Mouse (Mus musculus) heart, embryonic 15.5 days (tissue): ENCODE data around the gene Smg6. TPM values are rescaled to one million over a fixed set of nuclear protein-coding genes. Genes with fewer than 3 reads are reported as not detected.

Experiments
- ATAC-seq: fragments of 200-750 bp; cut with Nextera tagmentation; replicated peaks from 2 replicates; pipeline ENCODE4 v1.8.0; 2017; ENCODE audit warnings: low read depth, moderate TSS enrichment; ENCODE audit not compliant: insufficient number of reproducible peaks, insufficient read depth, low FRiP score
- H3K27ac ChIP-seq: fragments of 300-500 bp; sonication (generic); 2 replicates; pipeline ENCODE4 v1.5.1; 2015; ENCODE audit warnings: mild to moderate bottlenecking, inconsistent platforms
- H3K27me3 ChIP-seq: fragments of 300-500 bp; sonication (generic); 2 replicates; pipeline ENCODE4 v1.6.1; 2015; ENCODE audit warnings: inconsistent platforms
- H3K36me3 ChIP-seq: fragments of 300-500 bp; sonication (generic); 2 replicates; pipeline ENCODE4 v1.6.1; 2015; ENCODE audit warnings: mild to moderate bottlenecking, inconsistent platforms
- H3K4me1 ChIP-seq: fragments of 300-500 bp; sonication (generic); replicated peaks from 2 replicates; pipeline ENCODE4 v1.6.1; 2015; ENCODE audit warnings: inconsistent platforms
- H3K4me2 ChIP-seq: fragments of 300-500 bp; sonication (generic); 2 replicates; pipeline ENCODE4 v1.6.1; 2015; ENCODE audit warnings: inconsistent platforms, mild to moderate bottlenecking, moderate library complexity
- H3K4me3 ChIP-seq: fragments of 300-500 bp; sonication (generic); 2 replicates; pipeline ENCODE4 v1.5.1; 2015; ENCODE audit warnings: mild to moderate bottlenecking, inconsistent platforms
- H3K9ac ChIP-seq: fragments of 300-500 bp; sonication (generic); 2 replicates; pipeline ENCODE4 v1.6.1; 2015; ENCODE audit warnings: mild to moderate bottlenecking, inconsistent platforms
- H3K9me3 ChIP-seq: fragments of 300-500 bp; sonication (generic); replicated peaks from 2 replicates; pipeline ENCODE4 v1.6.1; 2016; ENCODE audit warnings: inconsistent platforms
- WGBS: fragments of 180-500 bp; shearing (Covaris S2); methylation state at CpG from one replicate; pipeline ENCODE4 v1.1.7; 2015; ENCODE audit warnings: mixed read lengths; 5-methylcytosine and 5-hydroxymethylcytosine counted together
- polyA plus RNA-seq: library from polyadenylated mRNA; unstranded; fragments of >200 nt; fragmentation: Nextera tagmentation; extraction: Ambion mirVana; gene quantifications from 2 replicates; pipeline ENCODE4 v1.2.1, GENCODE M21; 2015

Gene Smg6
- polyA plus RNA-seq, 1 experiment from 2014 or later = 10.0 TPM

DNA sequence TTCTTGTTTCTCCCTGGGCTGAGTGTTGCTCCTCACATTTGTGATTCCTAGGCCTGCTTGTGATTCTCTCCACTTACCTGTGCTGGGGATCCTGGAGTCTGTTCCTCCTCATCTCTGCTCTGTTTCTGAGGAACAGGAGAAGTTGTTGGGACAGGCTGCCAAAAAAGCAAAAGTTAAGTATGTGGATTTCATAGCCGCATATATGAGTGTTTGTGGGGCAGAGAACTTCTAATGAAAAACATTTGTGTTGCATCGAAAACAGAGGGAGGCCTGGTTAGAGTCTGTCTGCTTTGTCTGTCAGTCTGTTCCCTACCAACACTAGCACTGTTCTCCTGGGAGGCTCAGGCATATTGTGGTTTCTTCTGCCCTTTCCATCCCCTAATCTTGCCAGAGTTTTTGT, 148.1 kb downstream of the Smg6 start:
- peak overlapping the region; percentile 43; the same call in 1 of the 2 replicates for H3K27ac ChIP-seq
- ATAC-seq = no peak

DNA sequence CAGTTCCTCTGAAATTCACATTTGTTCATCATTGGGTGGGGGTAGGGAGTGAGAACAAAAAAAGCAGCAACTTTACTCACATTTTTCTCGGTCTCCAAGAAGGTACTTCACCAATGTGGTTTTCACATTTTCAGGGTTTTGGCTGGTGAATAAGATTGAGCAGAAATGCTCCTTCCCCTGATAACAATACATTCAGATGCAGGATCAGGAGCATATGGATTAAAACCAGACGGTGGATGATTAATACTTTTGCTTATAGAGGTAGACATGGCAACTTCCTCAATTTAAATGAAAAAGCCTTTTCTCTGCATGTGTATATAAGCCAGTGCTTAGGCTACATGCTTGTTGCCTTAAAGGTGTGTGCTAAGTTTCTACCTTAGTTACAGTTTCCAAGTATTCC, 148.9 kb downstream of the Smg6 start:
- Histone ChIP-seq H3K36me3 (no peaks in the 10 kb centered on the region), H3K27me3 (no peaks in the 10 kb centered on the region), H3K4me1 (peaks cover 6% of the 10 kb centered on the region; the same call in 1 of the 2 replicates), H3K9ac (no peak overlapping the region), H3K4me3 (no peak overlapping the region), H3K27ac (no peak overlapping the region), H3K4me2 (no peak overlapping the region), H3K9me3 (no peaks in the 10 kb centered on the region)
- no peak for ATAC-seq
- 51% methylated on average over 2 of the region's 2 CpGs for WGBS

More for the DNA sequence above, 148.1 kb downstream of the Smg6 start:
- Histone ChIP-seq H3K27me3 (no peaks in the 10 kb centered on the region), H3K4me2 (no peak overlapping the region), H3K36me3 (no peaks in the 10 kb centered on the region), H3K9ac (no peak overlapping the region), H3K9me3 (no peaks in the 10 kb centered on the region), H3K4me3 (no peak overlapping the region), H3K4me1 (peaks cover 6% of the 10 kb centered on the region; the same call in 1 of the 2 replicates)
- WGBS = 80% methylated on average over 2 of the region's 2 CpGs

DNA sequence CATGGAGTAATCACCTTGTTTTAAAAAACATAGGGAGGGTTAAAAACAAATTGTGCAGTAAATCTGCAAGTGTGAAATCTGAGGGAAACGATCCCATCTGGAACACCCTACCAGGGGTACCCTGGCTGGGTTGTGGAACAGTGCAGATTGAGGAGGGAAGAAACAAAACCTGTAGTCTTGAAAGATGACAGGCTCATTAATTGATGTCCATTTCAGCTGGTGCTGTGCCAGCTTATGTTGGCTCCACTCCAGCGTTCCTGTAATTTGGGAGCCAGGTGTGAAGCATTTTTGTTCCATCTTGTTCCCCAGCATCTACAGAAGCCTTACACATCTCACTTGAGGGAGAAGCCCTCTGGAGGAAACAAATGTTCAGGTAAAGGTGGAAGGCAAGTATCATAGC, 153.0 kb downstream of the Smg6 start:
- WGBS = 77% methylated on average over 2 of the region's 2 CpGs
- H3K36me3 ChIP-seq = 0 out of 2 replicates have a peak, but pooled peaks cover 6% of the 10 kb centered on the region
- H3K27me3 ChIP-seq = no peaks in the 10 kb centered on the region
- H3K4me3 ChIP-seq = no peak overlapping the region
- no peak overlapping the region for H3K9ac ChIP-seq
- no peak overlapping the region for H3K4me2 ChIP-seq
- no peak for ATAC-seq
- H3K27ac ChIP-seq = no peak overlapping the region
- H3K4me1 ChIP-seq = peaks cover 8% of the 10 kb centered on the region
- no peaks in the 10 kb centered on the region for H3K9me3 ChIP-seq

DNA sequence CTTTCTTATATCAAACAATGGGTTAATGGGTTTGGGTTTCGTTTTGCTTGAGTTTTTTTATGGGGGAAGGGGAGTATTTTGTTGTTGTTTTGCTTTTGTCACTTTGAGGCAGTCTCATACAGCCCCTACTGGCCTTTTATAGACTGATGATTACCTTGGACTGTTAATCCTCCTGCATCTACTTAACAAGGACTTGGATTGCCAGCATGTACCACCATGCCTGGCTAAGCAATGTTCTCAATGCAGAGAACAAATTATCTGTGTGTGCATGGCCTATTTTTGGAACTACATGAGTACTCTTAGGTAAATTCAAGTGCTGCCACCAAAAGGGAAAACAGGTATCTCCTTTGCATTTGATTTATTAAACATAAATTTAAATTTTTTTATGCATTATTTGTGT, 157.4 kb downstream of the Smg6 start:
- H3K9me3 ChIP-seq = no peaks in the 10 kb centered on the region
- WGBS = 88% methylated on average over 1 of the region's 1 CpGs
- H3K4me3 ChIP-seq = no peak overlapping the region
- peaks cover 5% of the 10 kb centered on the region; the same call in 1 of the 2 replicates for H3K4me1 ChIP-seq
- no peaks in the 10 kb centered on the region for H3K27me3 ChIP-seq
- no peak overlapping the region for H3K9ac ChIP-seq
- peak overlapping the region; percentile 17 for H3K27ac ChIP-seq
- ATAC-seq = no peak
- H3K4me2 ChIP-seq = no peak overlapping the region
- peaks cover 6% of the 10 kb centered on the region; the same call in 1 of the 2 replicates for H3K36me3 ChIP-seq

GRCm38 (mm10) chr11:75092159-75092558, 166.5 kb downstream of the Smg6 start:
- Histone ChIP-seq H3K4me2 (no peak overlapping the region), H3K27ac (peak overlapping the region; percentile 57), H3K4me1 (peaks cover 12% of the 10 kb centered on the region), H3K27me3 (no peaks in the 10 kb centered on the region), H3K9ac (no peak overlapping the region), H3K36me3 (no peaks in the 10 kb centered on the region), H3K9me3 (no peaks in the 10 kb centered on the region), H3K4me3 (no peak overlapping the region)
- 19% methylated on average over 3 of the region's 3 CpGs for WGBS
- 0 out of 2 replicates have a peak, but pooled peaks have one; percentile 22 for ATAC-seq

DNA sequence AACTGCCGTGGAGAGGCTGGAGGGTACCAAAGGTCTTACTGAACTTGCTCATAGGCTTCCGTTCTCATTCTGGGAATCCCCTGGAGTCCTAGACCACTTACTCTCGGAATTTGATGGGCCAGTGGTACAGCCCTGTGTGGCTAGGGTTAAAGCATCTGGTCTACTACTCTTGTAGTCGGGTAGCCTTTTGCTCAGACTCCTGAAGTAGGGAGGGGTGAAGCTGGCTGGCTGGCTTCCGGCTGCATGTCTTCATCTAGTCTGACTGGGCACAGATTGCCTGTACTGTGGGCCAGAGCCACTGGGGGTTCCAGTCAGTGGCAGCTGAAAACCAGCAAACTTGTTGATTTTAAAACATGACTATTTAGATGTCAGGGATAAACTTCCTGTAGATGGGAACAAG, 167.0 kb downstream of the Smg6 start:
- Histone ChIP-seq H3K27ac (peak overlapping the region; percentile 57), H3K4me1 (peaks cover 12% of the 10 kb centered on the region)

DNA sequence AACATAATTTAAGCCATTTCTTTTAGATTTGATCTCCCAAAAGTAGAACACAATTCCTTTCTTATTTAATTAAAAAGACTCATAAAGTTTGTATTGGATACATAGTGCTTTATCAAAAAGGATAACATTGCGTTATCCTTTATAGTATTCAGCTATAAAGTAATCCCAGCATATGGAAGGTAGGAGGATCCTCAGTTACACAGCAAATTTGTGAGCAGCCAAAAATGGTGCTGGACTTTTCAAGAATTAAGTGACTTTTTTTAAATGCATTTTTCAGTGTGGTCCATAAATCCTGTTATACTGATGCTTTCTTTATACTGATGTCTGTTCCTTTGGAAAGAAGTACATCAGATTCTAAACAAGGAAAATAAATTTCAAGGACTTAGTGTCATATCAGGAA, 169.1 kb downstream of the Smg6 start:
- H3K27ac ChIP-seq = no peak overlapping the region
- WGBS = 91% methylated on average over 1 of the region's 1 CpGs

More for the DNA sequence above, 167.0 kb downstream of the Smg6 start:
- Histone ChIP-seq H3K36me3 (peaks cover 2% of the 10 kb centered on the region; the same call in 1 of the 2 replicates), H3K4me3 (no peak overlapping the region), H3K27me3 (no peaks in the 10 kb centered on the region), H3K9me3 (no peaks in the 10 kb centered on the region), H3K4me2 (no peak overlapping the region), H3K9ac (no peak overlapping the region)
- 0 out of 2 replicates have a peak, but pooled peaks have one; percentile 50 for ATAC-seq
- 43% methylated on average over 5 of the region's 5 CpGs for WGBS

GRCm38 (mm10) chr11:75102763-75103339, 177.2 kb downstream of the Smg6 start:
- ATAC-seq = no peak
- H3K4me1 ChIP-seq = peaks cover 10% of the 10 kb centered on the region
- no peaks in the 10 kb centered on the region for H3K27me3 ChIP-seq
- H3K36me3 ChIP-seq = peaks cover 4% of the 10 kb centered on the region; the same call in 1 of the 2 replicates
- H3K27ac ChIP-seq = no peak overlapping the region
- H3K9ac ChIP-seq = no peak overlapping the region
- H3K4me3 ChIP-seq = no peak overlapping the region
- H3K4me2 ChIP-seq = no peak overlapping the region
- H3K9me3 ChIP-seq = no peaks in the 10 kb centered on the region
- WGBS = 55% methylated on average over 5 of the region's 5 CpGs

More for the DNA sequence above, 169.1 kb downstream of the Smg6 start:
- ATAC-seq = no peak
- H3K4me1 ChIP-seq = peaks cover 12% of the 10 kb centered on the region
- H3K36me3 ChIP-seq = peaks cover 7% of the 10 kb centered on the region; the same call in 1 of the 2 replicates
- no peak overlapping the region for H3K4me2 ChIP-seq
- no peaks in the 10 kb centered on the region for H3K27me3 ChIP-seq
- H3K9ac ChIP-seq = no peak overlapping the region
- H3K9me3 ChIP-seq = no peaks in the 10 kb centered on the region
- H3K4me3 ChIP-seq = no peak overlapping the region

- peaks cover 10% of the 10 kb centered on the region for H3K4me1 ChIP-seq
- H3K4me2 ChIP-seq = no peak overlapping the region
- H3K27ac ChIP-seq = no peak overlapping the region
- no peaks in the 10 kb centered on the region for H3K27me3 ChIP-seq
- WGBS = 75% methylated on average over 5 of the region's 5 CpGs
- H3K9ac ChIP-seq = no peak overlapping the region
- no peak for ATAC-seq
- H3K4me3 ChIP-seq = no peak overlapping the region
- no peaks in the 10 kb centered on the region for H3K9me3 ChIP-seq
- no peaks in the 10 kb centered on the region for H3K36me3 ChIP-seq
These were observed 181.0 kb downstream of the Smg6 start for GRCm38 (mm10) chr11:75106614-75107013.

DNA sequence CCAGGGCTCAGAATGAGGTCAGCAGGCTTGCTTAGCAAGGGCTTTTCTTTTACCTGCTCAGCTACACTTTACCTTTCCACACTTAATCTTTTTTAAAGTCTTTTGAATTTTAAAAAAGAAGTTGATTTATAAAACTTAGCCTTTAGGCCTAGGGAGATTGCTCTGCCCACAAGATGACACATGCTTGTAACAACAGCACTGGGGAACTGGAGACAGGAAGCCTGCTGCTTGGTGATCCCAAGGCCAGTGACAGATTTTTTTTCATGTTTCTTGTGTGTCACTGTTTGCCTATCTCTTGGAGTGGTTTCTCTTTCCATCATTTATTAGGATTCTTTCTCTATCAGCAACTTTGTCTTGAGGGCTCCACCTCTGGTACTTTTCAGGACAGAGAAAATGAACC, 183.3 kb downstream of the Smg6 start:
- no peak overlapping the region for H3K4me2 ChIP-seq
- H3K27me3 ChIP-seq = no peaks in the 10 kb centered on the region
- no peak overlapping the region for H3K27ac ChIP-seq
- ATAC-seq = no peak
- no peaks in the 10 kb centered on the region for H3K4me1 ChIP-seq
- no peaks in the 10 kb centered on the region for H3K9me3 ChIP-seq
- H3K9ac ChIP-seq = no peak overlapping the region
- H3K4me3 ChIP-seq = no peak overlapping the region
- no peaks in the 10 kb centered on the region for H3K36me3 ChIP-seq

DNA sequence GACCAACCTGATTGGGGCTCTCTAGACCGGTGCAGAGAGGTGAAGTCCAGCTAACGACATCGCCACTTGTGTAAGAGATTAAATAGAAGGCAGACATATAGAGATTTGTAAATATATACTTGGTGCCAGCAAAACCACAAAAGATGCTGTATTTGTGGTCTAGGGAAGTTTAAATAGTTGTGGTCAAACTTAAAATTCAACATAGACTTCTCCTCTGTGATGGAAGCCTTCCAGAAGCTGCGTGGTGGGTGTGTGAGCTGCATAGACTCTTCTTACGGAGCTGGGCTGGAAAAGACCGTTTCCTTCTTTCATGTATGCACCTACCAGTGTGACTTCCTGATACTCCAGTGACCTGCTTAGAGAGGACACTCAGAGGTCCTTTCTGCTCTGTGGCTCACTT, 190.8 kb downstream of the Smg6 start:
- 67% methylated on average over 6 of the region's 6 CpGs for WGBS

GRCm38 (mm10) chr11:75118141-75118540, 192.5 kb downstream of the Smg6 start:
- no peak overlapping the region for H3K4me2 ChIP-seq
- no peak overlapping the region for H3K4me3 ChIP-seq
- H3K4me1 ChIP-seq = peaks cover 22% of the 10 kb centered on the region
- ATAC-seq = no peak
- H3K27ac ChIP-seq = no peak overlapping the region
- H3K9me3 ChIP-seq = no peaks in the 10 kb centered on the region
- H3K36me3 ChIP-seq = no peaks in the 10 kb centered on the region
- no peak overlapping the region for H3K9ac ChIP-seq
- 82% methylated on average over 2 of the region's 2 CpGs for WGBS
- no peaks in the 10 kb centered on the region for H3K27me3 ChIP-seq

More for the DNA sequence above, 190.8 kb downstream of the Smg6 start:
- H3K9me3 ChIP-seq = no peaks in the 10 kb centered on the region
- no peaks in the 10 kb centered on the region for H3K27me3 ChIP-seq
- ATAC-seq = no peak
- no peak overlapping the region for H3K9ac ChIP-seq
- H3K4me2 ChIP-seq = no peak overlapping the region
- H3K4me3 ChIP-seq = no peak overlapping the region
- peaks cover 22% of the 10 kb centered on the region for H3K4me1 ChIP-seq
- H3K27ac ChIP-seq = no peak overlapping the region
- no peaks in the 10 kb centered on the region for H3K36me3 ChIP-seq
